Mouse (Mus musculus): ENCODE results near the gene Btbd10. TPM values are rescaled to one million over a fixed set of nuclear protein-coding genes. Genes with fewer than 3 reads are reported as not detected.

Btbd10 gene
- polyA plus RNA-seq (2012; rRNA removed), result 3.9 and 4.1 TPM in 2 replicates

GRCm38 (mm10) chr7:113368746-113369619, at the start of gene Btbd10:
Gene Btbd10 (minus strand): TSS chr7:113369392.

GRCm38 (mm10) chr7:113388470-113388869, 19.3 kb upstream of the Btbd10 start, which contains the start of gene Pth:
Gene Pth (minus strand): TSS chr7:113388570.

Other genes with a start within 250 kb of the Btbd10 start
- 12.0 and 12.8 TPM in 2 replicates for gene Arntl, start 161.9 kb downstream of the Btbd10 start, polyA plus RNA-seq (2012; rRNA removed)
- not detected in 2 replicates for gene Pth, start 19.2 kb upstream of the Btbd10 start, polyA plus RNA-seq (2012; rRNA removed)
- gene Far1, start 144.4 kb upstream of the Btbd10 start, polyA plus RNA-seq (2012; rRNA removed), result 9.6 and 10.3 TPM in 2 replicates

All from liver, embryonic 18 days (tissue).